Mouse (Mus musculus) adrenal gland, postnatal 10 days (tissue): ENCODE measurements around the gene Mink1. TPM values are rescaled to one million over a fixed set of nuclear protein-coding genes. Genes with fewer than 3 reads are reported as not detected.

Experiments
- DNase-seq: peaks from one replicate; pipeline ENCODE4 v3.0.0; 2021; ENCODE audit warnings: mixed read lengths
- total RNA-seq, 2 experiments: library from RNA; stranded (reverse); gene quantifications; 2 replicates each; pipeline ENCODE4 v1.2.3; 2021

Gene Mink1
- total RNA-seq, 2 experiments from 2014 or later: 49.0 to 55.8 TPM

- peak; percentile 44 for DNase-seq
These were observed 31.7 kb downstream of the Mink1 start for GRCm38 (mm10) chr11:70594253-70594989.

- DNase-seq: no peak
These were observed 33.0 kb downstream of the Mink1 start for GRCm38 (mm10) chr11:70595638-70596037.

DNA sequence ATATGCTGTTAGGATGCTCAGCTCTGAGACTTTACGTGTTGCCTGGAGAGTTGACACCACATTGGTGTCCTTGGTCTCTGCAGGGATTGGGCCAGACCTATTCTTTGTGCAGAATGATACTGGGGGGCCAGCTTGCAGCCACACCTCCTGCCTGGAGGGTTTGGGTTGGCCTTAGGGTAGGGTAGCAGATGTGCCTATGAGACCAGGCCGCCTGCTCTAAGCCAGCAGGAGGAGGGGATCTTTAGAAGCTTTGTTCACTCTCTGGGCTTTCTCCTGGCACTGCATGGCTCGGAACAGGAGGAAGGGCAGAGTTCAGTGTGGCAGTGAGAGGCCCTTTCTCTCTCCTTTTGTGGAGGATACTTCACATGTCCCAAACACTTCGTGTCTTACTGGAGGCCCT, 33.4 kb downstream of the Mink1 start:
- no peak for DNase-seq

- DNase-seq: no peak
These were observed 34.6 kb downstream of the Mink1 start for GRCm38 (mm10) chr11:70597301-70597700.

- DNase-seq: no peak
These were observed 35.8 kb downstream of the Mink1 start for GRCm38 (mm10) chr11:70598451-70598953.

DNA sequence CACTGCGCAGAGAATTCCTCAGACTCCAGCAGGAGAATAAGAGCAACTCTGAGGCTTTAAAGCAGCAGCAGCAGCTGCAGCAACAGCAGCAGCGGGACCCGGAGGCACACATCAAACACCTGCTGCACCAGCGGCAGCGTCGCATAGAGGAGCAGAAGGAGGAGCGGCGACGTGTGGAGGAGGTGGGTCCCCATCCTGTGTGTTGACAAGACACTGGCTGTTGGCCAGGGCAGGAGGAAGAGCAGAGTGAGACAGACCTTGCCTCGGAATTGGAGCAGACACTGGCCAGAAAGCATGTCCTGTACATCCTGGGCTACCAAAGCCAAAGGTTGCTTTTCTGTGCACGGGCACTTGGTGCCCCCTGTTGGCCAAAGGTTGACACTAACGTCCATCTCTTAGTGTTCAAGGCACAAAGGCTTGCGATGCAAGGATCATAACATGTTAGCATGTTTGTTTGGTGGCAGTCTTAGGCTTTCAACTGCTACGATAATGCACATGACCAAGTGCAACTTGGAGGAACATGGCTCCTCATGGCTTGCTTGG, 42.4 kb downstream of the Mink1 start:
- peak; percentile 86 for DNase-seq

DNA sequence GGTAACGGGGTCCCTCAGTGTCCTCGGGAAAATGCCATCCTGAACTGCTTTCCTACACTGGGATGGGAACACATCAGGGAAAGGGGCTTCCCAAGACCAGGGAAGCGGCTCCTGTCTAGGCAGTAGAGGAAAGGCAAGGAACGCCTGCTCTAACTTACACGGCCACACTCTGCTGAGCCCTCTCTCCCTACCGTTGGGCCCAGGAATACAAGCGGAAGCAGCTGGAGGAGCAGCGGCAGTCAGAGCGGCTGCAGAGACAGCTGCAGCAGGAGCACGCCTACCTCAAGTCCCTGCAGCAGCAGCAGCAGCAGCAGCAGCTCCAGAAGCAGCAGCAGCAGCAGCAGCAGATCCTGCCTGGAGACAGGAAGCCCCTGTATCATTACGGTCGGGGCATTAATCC, 44.0 kb downstream of the Mink1 start:
- DNase-seq: no peak

- DNase-seq: no peak
These were observed 44.9 kb downstream of the Mink1 start for GRCm38 (mm10) chr11:70607611-70608010.

GRCm38 (mm10) chr11:70608381-70609066, 45.8 kb downstream of the Mink1 start:
- DNase-seq: peak; percentile 46

GRCm38 (mm10) chr11:70610752-70611151, 48.1 kb downstream of the Mink1 start:
- DNase-seq: no peak

DNA sequence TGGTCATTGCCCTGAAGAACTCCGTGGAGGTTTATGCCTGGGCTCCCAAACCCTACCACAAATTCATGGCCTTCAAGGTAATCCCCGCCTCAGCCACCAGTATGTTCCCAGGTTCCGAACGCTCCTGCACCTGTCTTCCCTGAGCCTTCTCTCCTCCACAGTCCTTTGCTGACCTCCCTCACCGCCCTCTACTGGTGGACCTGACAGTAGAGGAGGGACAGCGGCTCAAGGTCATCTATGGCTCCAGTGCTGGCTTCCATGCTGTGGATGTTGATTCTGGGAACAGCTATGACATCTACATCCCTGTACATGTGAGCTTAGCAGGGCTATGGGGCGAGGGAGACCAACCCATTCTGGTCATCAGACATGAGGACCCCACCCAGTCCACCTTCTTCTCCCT, 49.8 kb downstream of the Mink1 start:
- no peak for DNase-seq

DNA sequence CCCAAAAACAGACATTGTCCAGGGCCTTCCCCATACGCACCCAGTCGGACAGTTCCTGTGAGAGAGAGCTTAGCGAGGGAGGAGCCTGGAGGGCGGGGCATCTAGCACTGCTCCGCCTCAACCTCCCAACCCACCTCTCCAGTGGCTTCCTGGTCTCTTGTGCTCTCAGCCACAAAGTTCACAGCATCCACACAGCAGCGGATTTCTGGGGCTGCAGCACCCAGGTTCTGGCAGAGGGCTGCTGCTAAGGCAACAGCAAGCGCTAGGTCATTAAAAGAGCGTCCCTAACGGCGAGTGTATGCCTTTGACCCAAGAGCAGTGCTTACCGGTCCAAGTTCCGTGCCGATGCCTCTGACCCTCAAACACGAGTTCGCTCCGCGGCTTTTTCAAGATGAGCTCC, 52.4 kb downstream of the Mink1 start:
- peak; percentile 81 for DNase-seq

- DNase-seq: no peak
These were observed 52.9 kb downstream of the Mink1 start, which contains the start of gene 4930544D05Rik for GRCm38 (mm10) chr11:70615516-70616093. Gene 4930544D05Rik, plus strand, starts transcription at chr11:70615848.

- DNase-seq: no peak
These were observed 56.4 kb downstream of the Mink1 start, which contains the start of gene Chrne for GRCm38 (mm10) chr11:70619101-70619500. Gene Chrne, minus strand, starts transcription at chr11:70619216.

DNA sequence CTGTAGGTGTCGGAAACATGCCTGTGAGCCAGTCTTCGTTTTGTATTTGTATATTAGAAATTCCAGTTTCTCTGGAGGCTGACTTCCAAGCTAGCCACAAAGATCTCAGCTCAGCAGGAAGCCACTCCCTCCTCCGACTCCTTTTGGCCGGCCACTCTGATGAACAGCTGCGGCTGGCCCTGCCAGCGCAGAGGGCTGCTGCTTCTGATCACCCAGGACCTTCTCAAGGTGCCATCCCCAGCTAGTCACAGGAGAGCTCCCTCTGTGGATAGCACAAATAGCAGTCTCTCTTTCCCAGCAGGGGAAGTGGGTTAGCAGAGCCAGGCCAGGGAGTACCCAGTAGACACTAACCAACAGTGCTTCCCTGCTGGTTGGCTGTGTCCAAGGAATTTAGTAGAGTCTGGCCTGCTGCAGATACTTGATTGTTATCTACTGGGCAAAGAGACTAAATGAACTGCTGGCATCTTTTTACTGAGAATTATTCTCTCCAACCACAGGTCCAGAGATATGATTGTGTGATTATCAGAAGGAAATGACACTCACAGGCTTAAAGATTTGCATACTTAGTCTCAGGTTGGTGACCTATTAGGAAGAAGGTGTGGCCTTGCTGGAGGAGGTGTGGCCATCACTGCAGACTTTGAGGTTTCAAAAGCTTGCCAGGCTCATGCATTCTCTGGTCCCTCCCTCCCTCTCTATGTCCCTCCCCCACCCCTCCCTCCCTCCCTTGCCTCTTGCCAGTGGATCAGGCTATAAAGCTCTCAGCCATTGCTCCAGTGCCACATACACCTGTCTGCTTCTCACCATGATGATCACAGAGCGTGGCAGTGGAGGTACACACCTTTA, 59.5 kb downstream of the Mink1 start:
- no peak for DNase-seq

DNA sequence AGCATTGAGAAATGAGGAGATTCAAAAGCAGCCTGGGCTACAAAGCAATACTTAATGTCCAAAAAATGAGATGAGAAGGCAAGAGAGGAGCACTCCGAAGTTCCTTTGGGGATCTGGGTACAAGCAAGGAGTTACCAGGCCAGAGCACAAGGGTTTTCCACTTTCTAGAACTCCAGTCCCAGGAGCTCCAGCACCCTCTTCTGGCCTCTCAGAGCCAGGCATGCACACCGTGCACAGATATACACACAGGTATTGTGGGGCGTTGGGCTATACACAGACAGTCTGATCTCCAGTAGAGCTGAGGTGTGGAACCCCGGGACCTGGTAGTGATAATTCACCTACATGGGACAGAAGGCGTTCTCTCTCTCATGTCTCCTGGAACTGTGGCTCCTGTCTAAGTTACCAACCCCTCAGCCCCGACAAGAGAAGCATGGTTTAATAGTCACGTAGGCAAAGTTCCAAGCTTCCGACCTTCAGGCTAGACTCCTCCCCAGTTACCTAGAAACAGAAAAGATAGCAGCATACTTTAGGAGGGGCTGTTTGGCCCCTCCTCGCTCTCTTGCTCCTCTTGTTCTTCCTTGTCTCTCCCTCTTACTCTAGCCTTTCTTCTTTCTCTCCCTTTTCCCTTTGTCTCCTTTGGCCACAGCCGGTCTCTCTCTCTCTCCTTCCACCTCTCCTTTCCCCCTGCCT, 60.5 kb downstream of the Mink1 start:
- peak; percentile 53 for DNase-seq

DNA sequence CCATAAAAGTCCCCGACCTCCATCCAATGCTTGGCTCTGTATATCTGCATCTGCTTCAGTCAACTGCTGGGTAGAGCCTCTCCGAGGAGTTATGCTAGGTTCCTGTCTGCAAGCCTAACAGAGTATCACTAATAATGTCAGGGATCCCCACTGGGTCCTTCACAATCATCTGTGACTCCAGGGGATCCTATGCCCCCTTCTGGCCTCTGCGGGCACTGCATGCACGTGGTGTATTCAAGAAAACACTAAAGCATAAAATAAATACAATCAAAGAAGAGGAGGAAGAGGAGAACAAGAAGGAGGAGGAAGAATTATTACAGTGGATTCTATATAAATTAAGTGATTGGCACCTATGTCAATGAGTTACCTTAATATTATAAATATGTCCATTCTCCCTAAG, 62.8 kb downstream of the Mink1 start:
- peak; percentile 72 for DNase-seq

GRCm38 (mm10) chr11:70626877-70627276, 64.2 kb downstream of the Mink1 start:
- no peak for DNase-seq

GRCm38 (mm10) chr11:70628431-70628830, 65.8 kb downstream of the Mink1 start:
- DNase-seq: peak; percentile 2

DNA sequence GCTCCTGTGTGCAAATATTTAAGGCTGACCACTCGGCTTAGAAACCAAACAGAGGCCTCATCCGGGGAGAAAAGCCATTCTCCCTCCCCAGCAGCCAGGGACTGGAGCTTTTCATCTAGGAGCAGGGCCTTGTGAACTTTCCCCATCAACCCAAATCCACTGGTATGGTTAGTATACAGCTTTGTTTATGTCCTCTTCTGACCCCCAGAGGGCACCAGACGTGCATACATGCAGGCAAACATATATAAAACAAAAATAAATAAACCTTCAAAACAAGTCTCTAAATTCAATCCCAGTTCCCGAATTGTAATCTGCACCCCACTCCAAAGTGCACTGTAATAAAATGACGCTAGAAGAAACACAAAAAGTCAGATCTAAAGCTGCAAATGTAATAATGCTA, 66.9 kb downstream of the Mink1 start:
- DNase-seq: peak; percentile 17

DNA sequence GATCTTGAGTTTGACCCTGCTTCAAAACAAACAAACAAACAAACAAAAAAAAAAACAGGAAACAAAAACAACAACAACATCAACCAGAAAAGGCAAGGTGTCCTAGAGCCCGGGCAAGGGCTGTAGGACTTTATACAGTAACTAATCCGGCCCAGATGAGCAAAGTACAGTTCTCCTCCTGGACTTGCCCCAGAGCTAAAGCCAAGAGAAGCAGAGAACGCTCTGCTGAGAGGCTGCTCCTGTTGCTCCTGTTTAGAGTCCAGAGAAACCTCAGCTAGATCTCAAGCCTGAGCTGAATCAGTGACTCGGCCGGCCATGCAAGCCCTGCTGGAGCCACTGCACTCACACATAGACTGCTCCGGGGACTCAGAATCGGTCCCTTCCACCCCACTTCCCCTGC, 67.4 kb downstream of the Mink1 start:
- peak; percentile 1 for DNase-seq
